Mouse (Mus musculus): Measurements from ENCODE around the gene Npb. TPM values are rescaled to one million over a fixed set of nuclear protein-coding genes. Genes with fewer than 3 reads are reported as not detected.

Npb gene
- total and polyA plus RNA-seq, 3 experiments = 0.27 to 1.7 TPM; not detected in 1

DNA sequence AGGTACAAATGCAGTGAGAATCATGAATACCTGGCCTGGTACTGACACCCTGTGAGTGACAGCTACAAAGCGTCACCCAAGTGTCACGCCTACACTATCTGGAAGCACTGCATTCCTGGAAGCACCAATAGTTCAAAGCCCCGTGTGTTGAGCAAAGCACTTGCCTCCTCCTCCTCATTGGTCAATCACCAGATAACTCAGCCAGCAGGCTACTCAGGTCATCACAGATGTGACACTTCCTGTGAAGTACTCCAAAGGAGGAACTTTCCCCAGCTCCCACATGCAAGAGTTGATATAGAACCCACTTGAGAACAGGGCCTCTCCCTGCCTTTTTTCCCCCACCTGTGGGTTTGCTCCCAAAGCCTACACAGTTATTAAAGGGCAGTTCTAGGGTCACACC, 37.2 kb upstream of the Npb start:
- no peaks in the 10 kb centered on the region for H3K27me3 ChIP-seq (ENCODE audit: control insufficient read depth in 1 of 2, insufficient read depth in 2 of 2, low read length in 2 of 2)
- H3K79me2 ChIP-seq (ENCODE audit: control insufficient read depth, insufficient read depth, low read length, poor library complexity) = peaks cover 44% of the 10 kb centered on the region
- peaks cover 22 to 28% of the 10 kb centered on the region in 2 experiments for H3K36me3 ChIP-seq (ENCODE audit: control insufficient read depth in 1 of 2, insufficient read depth in 2 of 2, low read length in 2 of 2)
- H3K27ac ChIP-seq (ENCODE audit: control insufficient read depth, low read depth, low read length) = peak overlapping the region; percentile 70; the same call in 1 of the 2 replicates
- DNase-seq (ENCODE audit: low read depth, low spot score) = peak; percentile 85
- peak overlapping the region; percentile 85 to 94 for H3K4me3 ChIP-seq (ENCODE audit: control insufficient read depth in 1 of 2, insufficient read depth in 1 of 2, low read depth in 2 of 2, low read length in 2 of 2)
- peaks cover 5 to 16% of the 10 kb centered on the region in 2 experiments for H3K4me1 ChIP-seq (ENCODE audit: control insufficient read depth in 1 of 2, insufficient read depth in 2 of 2, low read length in 2 of 2)
- peak overlapping the region; percentile 81 for H3K9ac ChIP-seq (ENCODE audit: control insufficient read depth, low read depth, low read length, poor library complexity, severe bottlenecking)
- no peaks in the 10 kb centered on the region for H3K9me3 ChIP-seq (replicated peaks; ENCODE audit: insufficient read depth, low read length)
- TF ChIP-seq MYB (IDR thresholded peaks at IDR 0.05; ENCODE audit: low read depth, low read length) (no peak), POLR2AphosphoS5 (IDR thresholded peaks at IDR 0.05; ENCODE audit: borderline replicate concordance, low read depth, low read length) (no peak), BHLHE40 (IDR thresholded peaks at IDR 0.05; ENCODE audit: borderline replicate concordance, low read depth, low read length) (no peak), POLR2AphosphoS2 (IDR thresholded peaks at IDR 0.05; ENCODE audit: low read length) (no peak), ZNF384 (IDR thresholded peaks at IDR 0.05; ENCODE audit: low read depth, low read length) (no peak), TBP (IDR thresholded peaks at IDR 0.05; ENCODE audit: low read depth, low read length) (peak; percentile 54; the same call in 1 of the 2 replicates), TAL1 (IDR thresholded peaks at IDR 0.05; ENCODE audit: low read length) (no peak), NRF1 (IDR thresholded peaks at IDR 0.05; ENCODE audit: insufficient read depth, low read depth, low read length, poor library complexity, severe bottlenecking) (no peak), RAD21 (IDR thresholded peaks at IDR 0.05; ENCODE audit: low read depth, low read length) (no peak), MYC (IDR thresholded peaks at IDR 0.05; ENCODE audit: low read depth, low read length) (0 out of 2 replicates have a peak, but pooled peaks have one; percentile 34), USF2 (IDR thresholded peaks at IDR 0.05; ENCODE audit: borderline replicate concordance in 1 of 2, insufficient read depth in 1 of 2, low read depth in 1 of 2, low read length in 2 of 2) (no peak), SMC3 (IDR thresholded peaks at IDR 0.05; ENCODE audit: low read depth, low read length) (no peak), ZC3H11A (IDR thresholded peaks at IDR 0.05; ENCODE audit: low read depth, low read length) (no peak), TCF12 (IDR thresholded peaks at IDR 0.05; ENCODE audit: low read depth, low read length) (no peak), RCOR1 (IDR thresholded peaks at IDR 0.05; ENCODE audit: low read depth, low read length) (no peak), ZKSCAN1 (IDR thresholded peaks at IDR 0.05; ENCODE audit: low read depth, low read length) (no peak), USF1 (IDR thresholded peaks at IDR 0.05; ENCODE audit: low read depth, low read length) (no peak), MEF2A (IDR thresholded peaks at IDR 0.05; ENCODE audit: extremely low read depth, insufficient replicate concordance, low read depth, low read length, poor library complexity, severe bottlenecking) (no peak), KAT2A (conservative IDR thresholded peaks at IDR 0.05; ENCODE audit: low read depth, low read length) (no peak), MAFK (IDR thresholded peaks at IDR 0.05; ENCODE audit: borderline replicate concordance, low read depth, low read length) (no peak), CTCF (IDR thresholded peaks at IDR 0.05 in 2 of 3, conservative IDR thresholded peaks at IDR 0.05 in 1 of 3; ENCODE audit: control insufficient read depth in 1 of 3, insufficient read depth in 1 of 3, low read depth in 2 of 3, low read length in 3 of 3, poor library complexity in 1 of 3, severe bottlenecking in 1 of 3) (no peak), UBTF (IDR thresholded peaks at IDR 0.05; ENCODE audit: borderline replicate concordance, insufficient read depth, low read depth, low read length) (no peak), CHD2 (IDR thresholded peaks at IDR 0.05; ENCODE audit: low read length) (no peak), MAZ (IDR thresholded peaks at IDR 0.05; ENCODE audit: low read depth, low read length) (no peak), POLR2A (IDR thresholded peaks at IDR 0.05; ENCODE audit: control insufficient read depth in 1 of 2, insufficient read depth in 1 of 2, low read depth in 1 of 2, low read length in 2 of 2, poor library complexity in 1 of 2) (peak in 1 of 2 experiments; percentile 52; a peak in 1 of 4 replicates), EP300 (IDR thresholded peaks at IDR 0.05; ENCODE audit: low read depth in 1 of 2, low read length in 2 of 2) (no peak), HCFC1 (IDR thresholded peaks at IDR 0.05; ENCODE audit: low read depth, low read length) (0 out of 2 replicates have a peak, but pooled peaks have one; percentile 45), JUND (IDR thresholded peaks at IDR 0.05; ENCODE audit: low read depth, low read length) (no peak), GATA1 (IDR thresholded peaks at IDR 0.05; ENCODE audit: low read depth, low read length) (peak; percentile 51; the same call in 1 of the 2 replicates), NELFE (IDR thresholded peaks at IDR 0.05; ENCODE audit: low read depth, low read length) (no peak), SIN3A (IDR thresholded peaks at IDR 0.05; ENCODE audit: low read length) (no peak), ZMIZ1 (IDR thresholded peaks at IDR 0.05; ENCODE audit: low read depth, low read length) (no peak), E2F4 (IDR thresholded peaks at IDR 0.05; ENCODE audit: borderline replicate concordance, low read depth, low read length) (no peak), MAX (IDR thresholded peaks at IDR 0.05; ENCODE audit: low read length) (peak; percentile 58; the same call in 1 of the 2 replicates), CHD1 (IDR thresholded peaks at IDR 0.05; ENCODE audit: low read depth, low read length) (no peak), GABPA (IDR thresholded peaks at IDR 0.05; ENCODE audit: low read depth, low read length) (no peak), MXI1 (IDR thresholded peaks at IDR 0.05; ENCODE audit: low read depth, low read length) (no peak; the same call in 1 of the 2 replicates), ETS1 (IDR thresholded peaks at IDR 0.05; ENCODE audit: low read depth, low read length) (no peak; the same call in 1 of the 2 replicates)

Data from MEL (cell line).